Mouse (Mus musculus) kidney, postnatal 0 days (tissue): ENCODE measurements around the gene Col12a1. TPM values are rescaled to one million over a fixed set of nuclear protein-coding genes. Genes with fewer than 3 reads are reported as not detected.

Experiments
- ATAC-seq: fragments of 200-750 bp; cut with Nextera tagmentation; replicated peaks from 2 replicates; pipeline ENCODE4 v1.8.0; 2017; ENCODE audit warnings: low read depth, moderate number of reproducible peaks, moderate TSS enrichment, moderate library complexity; ENCODE audit not compliant: low FRiP score
- DNase-seq: peaks from one replicate; pipeline ENCODE4 v3.0.0-alpha.2; 2016; ENCODE audit warnings: low spot score
- H3K27ac ChIP-seq: fragments of 300-500 bp; sonication (generic); 2 replicates; pipeline ENCODE4 v1.5.1; 2014; ENCODE audit warnings: mild to moderate bottlenecking
- H3K27me3 ChIP-seq: fragments of 300-500 bp; sonication (generic); 2 replicates; pipeline ENCODE4 v1.6.1; 2014; ENCODE audit warnings: low read length, mixed read lengths; ENCODE audit not compliant: insufficient read depth
- H3K36me3 ChIP-seq: fragments of 300-500 bp; sonication (generic); 2 replicates; pipeline ENCODE4 v1.6.1; 2014; ENCODE audit warnings: low read length, mixed read lengths; ENCODE audit not compliant: insufficient read depth
- H3K4me1 ChIP-seq: fragments of 300-500 bp; sonication (generic); replicated peaks from 2 replicates; pipeline ENCODE4 v1.6.1; 2014; ENCODE audit warnings: antibody characterized with exemption, low read length, mixed read lengths; ENCODE audit not compliant: insufficient read depth
- H3K4me2 ChIP-seq: fragments of 300-500 bp; sonication (generic); 2 replicates; pipeline ENCODE4 v1.6.1; 2014; ENCODE audit warnings: mild to moderate bottlenecking, low read length, moderate library complexity, mixed read lengths
- H3K4me3 ChIP-seq: fragments of 300-500 bp; sonication (generic); replicated peaks from 2 replicates; pipeline ENCODE4 v1.5.1; 2014; ENCODE audit warnings: low read depth, low read length
- H3K9ac ChIP-seq: fragments of 300-500 bp; sonication (generic); 2 replicates; pipeline ENCODE4 v1.6.1; 2014; ENCODE audit warnings: low read depth, low read length
- H3K9me3 ChIP-seq: fragments of 300-500 bp; sonication (generic); replicated peaks from 2 replicates; pipeline ENCODE4 v1.6.1; 2016; ENCODE audit warnings: low read length, inconsistent platforms, mixed read lengths
- CTCF ChIP-seq: IDR thresholded peaks from 2 replicates; pipeline ENCODE4 v1.5.1; 2016; ENCODE audit warnings: antibody characterized with exemption, low read depth, mild to moderate bottlenecking, moderate library complexity
- WGBS: fragments of 180-500 bp; shearing (Covaris S2); extraction: QIAGEN DNeasy Blood & Tissue Kit; methylation state at CpG from one replicate; pipeline ENCODE4 v1.1.7; 2014; 5-methylcytosine and 5-hydroxymethylcytosine counted together
- polyA plus RNA-seq: library from polyadenylated mRNA; unstranded; fragments of >200 nt; fragmentation: Nextera tagmentation; extraction: Ambion mirVana; gene quantifications from 2 replicates; pipeline ENCODE4 v1.2.1, GENCODE M21; 2015

Col12a1 gene
- polyA plus RNA-seq, 1 experiment from 2014 or later, result 42.8 TPM

DNA sequence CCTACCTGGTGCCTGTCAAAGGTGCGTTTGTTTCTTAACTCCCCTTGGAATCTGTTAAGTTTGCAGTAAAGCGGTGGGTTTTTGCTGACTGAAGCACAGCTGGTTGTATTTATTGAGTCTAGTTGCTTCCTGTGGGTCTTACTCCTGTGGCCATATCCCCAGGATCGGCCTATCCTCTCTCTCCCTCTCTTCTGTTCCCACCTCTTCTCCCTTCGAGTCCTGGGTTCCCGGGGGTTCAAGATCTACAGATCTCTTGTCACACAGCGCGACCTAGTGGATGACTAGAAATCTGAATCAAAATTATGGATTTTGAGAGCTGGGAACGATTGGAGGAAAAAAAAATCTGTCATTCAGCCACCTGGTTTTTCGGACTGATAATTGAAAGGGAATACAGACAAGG lies 2.4 kb upstream of the Col12a1 start:
- peak; percentile 80 for TF ChIP-seq CTCF
- 8% methylated on average over 9 of the region's 9 CpGs for WGBS
- peaks cover 8% of the 10 kb centered on the region; the same call in 1 of the 2 replicates for H3K27me3 ChIP-seq
- no peak overlapping the region for H3K27ac ChIP-seq
- H3K4me1 ChIP-seq, result peaks cover 21% of the 10 kb centered on the region
- 0 out of 2 replicates have a peak, but pooled peaks cover 2% of the 10 kb centered on the region for H3K9me3 ChIP-seq
- DNase-seq, result peak; percentile 89
- 0 out of 2 replicates have a peak overlapping the region, but pooled peaks have one; percentile 2 for H3K4me2 ChIP-seq
- ATAC-seq, result no peak
- H3K36me3 ChIP-seq, result no peaks in the 10 kb centered on the region
- no peak overlapping the region for H3K4me3 ChIP-seq
- no peak overlapping the region for H3K9ac ChIP-seq

DNA sequence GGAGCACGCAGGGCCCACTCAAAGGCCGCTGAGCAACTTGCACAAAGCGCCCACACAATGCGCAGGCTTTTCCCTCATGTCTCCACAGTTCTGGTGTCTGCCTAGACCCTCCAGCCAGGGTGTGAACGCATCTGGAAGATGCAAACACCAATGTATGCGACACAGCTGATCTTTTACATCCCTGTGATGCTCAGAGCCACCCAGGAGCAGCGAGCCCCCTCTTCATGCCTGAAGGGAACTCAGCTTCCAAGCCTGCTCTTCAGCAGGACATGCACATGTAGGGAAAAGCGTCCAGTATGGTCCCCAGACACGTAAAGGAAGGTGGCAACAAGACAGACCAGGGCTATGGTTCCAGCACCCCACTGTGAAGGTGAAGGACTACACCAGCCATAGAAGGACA lies 1.5 kb upstream of the Col12a1 start:
- DNase-seq (no peak), ATAC-seq (no peak)
- peaks cover 21% of the 10 kb centered on the region for H3K4me1 ChIP-seq
- H3K36me3 ChIP-seq, result no peaks in the 10 kb centered on the region
- H3K4me3 ChIP-seq, result no peak overlapping the region
- WGBS, result 50% methylated on average over 9 of the region's 9 CpGs
- no peak overlapping the region for H3K27ac ChIP-seq
- H3K9me3 ChIP-seq, result 0 out of 2 replicates have a peak, but pooled peaks cover 2% of the 10 kb centered on the region
- no peak for TF ChIP-seq CTCF
- H3K9ac ChIP-seq, result no peak overlapping the region
- peak overlapping the region; percentile 87; the same call in 1 of the 2 replicates for H3K4me2 ChIP-seq
- peaks cover 8% of the 10 kb centered on the region; the same call in 1 of the 2 replicates for H3K27me3 ChIP-seq

DNA sequence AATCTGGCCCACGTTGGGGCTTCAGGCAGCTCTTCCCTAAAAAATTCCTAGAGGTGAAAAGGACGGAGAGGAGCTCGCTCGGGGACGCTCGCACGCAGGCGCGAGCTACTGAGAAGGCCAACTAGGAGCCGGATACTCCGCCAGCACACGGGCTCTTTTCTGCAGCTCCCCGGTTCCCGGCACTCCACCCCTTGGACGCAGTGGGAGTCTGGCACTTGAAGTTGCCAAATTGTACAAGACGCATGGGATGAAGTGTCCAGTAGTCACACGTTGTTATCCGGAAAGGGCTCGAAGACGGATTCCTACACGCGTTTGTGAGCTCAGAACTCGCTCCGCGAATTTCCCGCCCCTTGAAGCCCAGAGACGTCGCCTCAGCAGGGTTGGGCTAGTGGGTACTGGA lies 820 bp upstream of the Col12a1 start:
- no peak for TF ChIP-seq CTCF
- Histone ChIP-seq H3K4me2 (peak overlapping the region; percentile 87), H3K4me1 (peaks cover 23% of the 10 kb centered on the region), H3K27me3 (peaks cover 8% of the 10 kb centered on the region; the same call in 1 of the 2 replicates), H3K36me3 (no peaks in the 10 kb centered on the region), H3K27ac (0 out of 2 replicates have a peak overlapping the region, but pooled peaks have one; percentile 72), H3K4me3 (peak overlapping the region; percentile 59), H3K9ac (peak overlapping the region; percentile 59), H3K9me3 (0 out of 2 replicates have a peak, but pooled peaks cover 2% of the 10 kb centered on the region)
- DNase-seq, result peak; percentile 74
- 1% methylated on average over 28 of the region's 28 CpGs for WGBS
- no peak for ATAC-seq

DNA sequence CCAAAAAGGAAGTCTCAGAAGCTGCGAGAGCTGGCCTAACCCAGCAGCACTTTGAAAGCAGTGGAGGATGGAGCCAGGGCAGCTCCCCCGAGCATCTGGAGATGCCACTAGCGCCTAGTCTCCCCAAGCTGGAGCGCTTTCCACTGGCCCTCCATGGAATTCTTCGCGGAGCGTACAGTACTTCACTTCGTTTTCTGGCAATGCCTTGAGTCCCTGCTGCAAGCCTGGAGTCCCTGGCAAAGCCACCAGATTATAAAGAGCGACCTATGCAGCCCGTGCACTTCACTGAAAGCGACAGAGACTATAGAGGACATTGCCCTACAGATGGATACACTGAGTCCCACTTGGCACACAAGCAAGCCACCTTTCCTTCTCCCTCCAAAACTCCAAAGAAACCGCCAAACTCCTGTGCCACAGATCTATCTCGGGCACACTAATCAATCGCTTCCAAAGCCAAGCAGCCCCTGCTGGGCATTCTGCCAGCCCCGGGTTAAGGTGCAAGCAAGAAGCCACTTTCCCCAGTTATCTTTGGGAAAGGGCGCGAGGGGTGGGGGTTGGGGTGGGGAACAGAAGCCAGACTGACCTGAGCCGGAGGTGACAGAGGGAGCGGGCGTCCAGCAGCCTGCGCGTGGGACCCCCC lies 675 bp downstream of the Col12a1 start:
- TF ChIP-seq CTCF, result 0 out of 2 replicates have a peak, but pooled peaks have one; percentile 9
- H3K9ac ChIP-seq, result peak overlapping the region; percentile 59
- H3K4me3 ChIP-seq, result peak overlapping the region; percentile 59
- 2% methylated on average over 22 of the region's 22 CpGs for WGBS
- H3K9me3 ChIP-seq, result 0 out of 2 replicates have a peak, but pooled peaks cover 2% of the 10 kb centered on the region
- peak overlapping the region; percentile 87 for H3K4me2 ChIP-seq
- H3K36me3 ChIP-seq, result no peaks in the 10 kb centered on the region
- DNase-seq (peak; percentile 70), ATAC-seq (no peak)
- peaks cover 27% of the 10 kb centered on the region for H3K4me1 ChIP-seq
- H3K27ac ChIP-seq, result peak overlapping the region; percentile 72
- peaks cover 8% of the 10 kb centered on the region; the same call in 1 of the 2 replicates for H3K27me3 ChIP-seq

- Histone ChIP-seq H3K9ac (peak overlapping the region; percentile 59; the same call in 1 of the 2 replicates), H3K36me3 (no peaks in the 10 kb centered on the region), H3K4me1 (peaks cover 27% of the 10 kb centered on the region), H3K27me3 (peaks cover 8% of the 10 kb centered on the region; the same call in 1 of the 2 replicates), H3K4me2 (peak overlapping the region; percentile 87), H3K27ac (0 out of 2 replicates have a peak overlapping the region, but pooled peaks have one; percentile 72), H3K9me3 (0 out of 2 replicates have a peak, but pooled peaks cover 2% of the 10 kb centered on the region), H3K4me3 (peak overlapping the region; percentile 59)
- DNase-seq (peak; percentile 95), ATAC-seq (no peak)
- WGBS, result 8% methylated on average over 23 of the region's 23 CpGs
- peak; percentile 83 for TF ChIP-seq CTCF
These were observed 1.5 kb downstream of the Col12a1 start for GRCm38 (mm10) chr9:79716909-79717835.

- H3K9ac ChIP-seq, result no peak overlapping the region
- no peak overlapping the region for H3K27ac ChIP-seq
- 33% methylated on average over 5 of the region's 5 CpGs for WGBS
- DNase-seq, result no peak
- H3K4me3 ChIP-seq, result peak overlapping the region; percentile 59
- no peak for TF ChIP-seq CTCF
- peak overlapping the region; percentile 87 for H3K4me2 ChIP-seq
- H3K4me1 ChIP-seq, result peaks cover 27% of the 10 kb centered on the region
- no peaks in the 10 kb centered on the region for H3K9me3 ChIP-seq
- no peak for ATAC-seq
- H3K27me3 ChIP-seq, result peaks cover 8% of the 10 kb centered on the region; the same call in 1 of the 2 replicates
- H3K36me3 ChIP-seq, result no peaks in the 10 kb centered on the region
These were observed 2.1 kb downstream of the Col12a1 start for GRCm38 (mm10) chr9:79716496-79716895.
